Mouse (Mus musculus): Measurements from ENCODE around the gene Aven. TPM values are rescaled to one million over a fixed set of nuclear protein-coding genes. Genes with fewer than 3 reads are reported as not detected.
A peak's percentile ranks its signal among the peaks of the same experiment; 100 is the strongest.
"Not testable (repeated sequence)": the region's sequence is repeated elsewhere in the genome, so short reads cannot be mapped to it uniquely, and the experiment has no call there.

The Aven gene
- total RNA-seq (2021): 1 to 10 TPM; 9.7 to 9.9 TPM
- long read RNA-seq, experiment 1, full-length matches to known transcripts: 12 of 14 reads
- long read RNA-seq, experiment 1, partial matches to known transcripts: 0 of 14 reads
- long read RNA-seq, experiment 1, other reads (novel, unspliced or antisense): 2 of 14 reads
- long read RNA-seq, experiment 2, full-length matches to known transcripts: 15 of 17 reads
- long read RNA-seq, experiment 2, partial matches to known transcripts: 0 of 17 reads
- long read RNA-seq, experiment 2, other reads (novel, unspliced or antisense): 2 of 17 reads

- peak; percentile 74 to 86 for DNase-seq (ENCODE audit: low spot score in 2 of 2)
Observed at GRCm38 (mm10) chr2:112492856-112493538, at the start of gene Aven. Gene Aven (plus strand): TSS chr2:112492964.

- DNase-seq (ENCODE audit: low spot score in 2 of 2): peak; percentile 28 to 52
Observed at GRCm38 (mm10) chr2:112443491-112443890, 49.3 kb upstream of the Aven start.

- DNase-seq (ENCODE audit: low spot score in 2 of 2): no peak
Observed at GRCm38 (mm10) chr2:112445511-112445910, 47.3 kb upstream of the Aven start.

DNA sequence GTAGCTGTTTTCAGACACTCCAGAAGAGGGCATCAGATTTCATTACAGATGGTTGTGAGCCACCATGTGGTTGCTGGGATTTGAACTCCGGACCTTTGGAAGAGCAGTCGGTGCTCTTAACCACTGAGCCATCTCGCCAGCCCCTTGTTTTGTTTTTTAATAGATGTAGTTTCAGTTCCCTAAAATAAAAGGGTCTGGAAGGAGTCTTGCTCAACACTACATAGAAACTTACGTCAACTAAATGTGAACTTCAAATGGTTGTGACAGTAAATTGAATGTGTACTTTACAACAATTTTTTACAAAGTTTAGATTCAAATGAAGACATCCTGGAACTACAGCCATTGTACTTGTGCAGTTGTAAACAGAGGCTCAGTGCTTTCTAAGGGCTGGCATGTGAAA, 44.7 kb upstream of the Aven start:
- DNase-seq (ENCODE audit: low spot score in 2 of 2): not testable (repeated sequence)

DNA sequence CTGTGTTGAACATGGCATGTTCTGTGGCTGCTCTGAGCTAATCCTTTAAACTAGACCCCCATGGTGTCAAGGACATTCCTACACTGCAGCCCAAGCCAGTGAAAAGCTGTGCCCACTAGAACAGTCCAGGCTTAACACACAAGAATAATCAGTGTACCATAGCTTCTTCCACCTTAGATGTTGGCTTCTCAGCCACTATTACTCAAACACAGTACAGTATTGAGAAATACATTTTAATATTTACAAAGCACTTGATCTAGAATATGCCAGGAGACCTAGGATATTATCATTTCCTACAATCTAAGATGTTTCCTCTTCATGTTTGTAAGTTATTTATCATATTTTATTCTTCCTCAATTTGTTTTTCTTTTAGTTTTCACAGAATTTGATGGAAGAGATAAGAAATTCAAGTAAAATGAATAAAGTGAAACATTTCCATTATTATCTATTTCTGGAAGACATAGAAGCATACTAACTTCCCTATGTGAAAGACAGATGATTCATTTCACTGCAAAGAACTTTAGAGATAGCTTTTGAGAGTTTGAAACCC, 44.2 kb upstream of the Aven start:
- DNase-seq (ENCODE audit: low spot score in 2 of 2): no peak

DNA sequence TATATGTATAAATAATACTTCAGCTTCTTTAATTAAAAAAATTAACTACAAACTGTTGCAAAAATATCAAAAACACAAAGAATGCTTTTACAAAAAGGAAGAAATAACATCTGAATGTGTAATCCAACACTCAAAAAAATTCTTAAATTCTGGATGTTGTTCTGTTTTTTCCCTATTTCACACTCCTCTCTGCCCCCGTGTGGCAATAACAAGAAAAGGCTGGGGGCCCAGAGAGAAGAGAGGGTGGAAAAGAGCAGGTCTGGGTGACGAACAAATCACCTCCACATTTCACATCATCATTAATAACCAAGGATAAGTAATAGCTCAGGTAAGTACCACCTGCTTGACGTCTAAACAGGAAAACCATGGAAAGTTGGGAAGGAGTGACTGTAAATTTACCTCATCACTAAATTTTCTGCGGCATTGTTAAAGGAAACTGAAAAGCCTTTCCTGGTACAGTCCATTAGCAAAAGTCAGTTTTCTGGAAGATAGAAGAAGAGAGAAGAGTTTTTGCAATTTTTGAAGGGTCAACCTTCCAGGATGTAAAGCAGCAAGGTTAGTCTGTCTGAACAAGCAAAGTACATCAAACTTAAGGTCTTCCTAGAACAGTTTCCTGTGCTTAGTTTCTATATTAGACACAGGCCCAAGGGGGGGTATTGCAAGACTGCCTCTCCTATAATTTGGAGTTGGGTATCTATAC, 43.0 kb upstream of the Aven start:
- no peak for DNase-seq (ENCODE audit: low spot score in 2 of 2)

DNA sequence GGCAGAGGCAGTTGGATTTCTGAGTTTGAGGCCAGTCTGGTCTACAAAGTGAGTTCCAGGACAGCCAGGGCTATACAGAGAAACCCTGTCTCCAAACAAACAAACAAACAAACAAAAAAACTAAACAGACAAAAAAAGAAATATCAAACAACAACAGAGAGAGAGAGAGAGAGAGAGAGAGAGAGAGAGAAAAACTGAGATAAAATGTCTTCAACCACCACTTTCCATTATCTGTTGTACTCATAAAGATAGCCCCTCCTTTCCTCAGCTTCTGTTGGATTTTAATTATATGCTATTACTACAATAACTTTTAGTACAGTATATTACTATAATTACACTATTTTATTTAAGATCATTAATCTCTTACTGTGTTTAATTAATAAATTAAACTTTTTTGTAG, 40.3 kb upstream of the Aven start:
- not testable (repeated sequence) for DNase-seq (ENCODE audit: low spot score in 2 of 2)

- no peak for DNase-seq (ENCODE audit: low spot score in 2 of 2)
Observed at GRCm38 (mm10) chr2:112454125-112454861, 38.5 kb upstream of the Aven start.

DNA sequence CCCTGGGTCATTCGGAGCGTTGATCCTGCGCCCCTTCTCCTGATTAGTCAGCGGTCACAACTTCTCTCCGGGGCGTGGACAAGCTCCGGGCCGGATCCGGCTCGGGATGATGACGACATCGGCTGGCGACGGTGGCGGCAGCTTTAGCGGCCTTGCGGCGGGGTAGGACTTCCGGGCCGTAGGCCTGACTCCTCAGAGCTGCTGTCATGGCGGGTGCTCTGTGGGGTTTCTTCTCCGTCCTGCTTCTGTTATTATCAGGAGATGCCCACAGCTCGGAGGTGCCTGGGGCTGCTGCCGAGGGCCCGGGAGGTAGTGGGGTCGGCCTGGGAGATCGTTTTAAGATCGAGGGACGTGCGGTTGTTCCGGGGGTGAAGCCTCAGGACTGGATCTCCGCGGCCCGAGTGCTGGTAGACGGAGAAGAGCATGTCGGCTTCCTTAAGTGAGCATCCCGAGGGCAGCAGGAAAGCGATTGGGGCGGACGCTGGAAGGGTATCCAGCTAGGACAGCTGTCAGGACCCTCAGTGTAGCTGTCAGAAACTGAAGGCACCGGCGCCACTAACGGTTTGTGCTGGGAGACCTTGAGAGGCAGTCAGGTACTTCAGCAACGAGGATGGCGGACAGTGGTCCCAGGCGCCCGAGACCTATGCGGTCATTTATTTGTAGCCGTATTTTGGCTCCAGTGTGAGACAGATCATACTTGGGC, 37.8 kb upstream of the Aven start, which contains the start of gene Emc7:
Gene Emc7 (plus strand): TSS at position 136 of the 703 bp plus-strand sequence.
- peak; percentile 98 to 99 for DNase-seq (ENCODE audit: low spot score in 2 of 2)

- no peak for DNase-seq (ENCODE audit: low spot score in 2 of 2)
Observed at GRCm38 (mm10) chr2:112460557-112460956, 32.2 kb upstream of the Aven start.

DNA sequence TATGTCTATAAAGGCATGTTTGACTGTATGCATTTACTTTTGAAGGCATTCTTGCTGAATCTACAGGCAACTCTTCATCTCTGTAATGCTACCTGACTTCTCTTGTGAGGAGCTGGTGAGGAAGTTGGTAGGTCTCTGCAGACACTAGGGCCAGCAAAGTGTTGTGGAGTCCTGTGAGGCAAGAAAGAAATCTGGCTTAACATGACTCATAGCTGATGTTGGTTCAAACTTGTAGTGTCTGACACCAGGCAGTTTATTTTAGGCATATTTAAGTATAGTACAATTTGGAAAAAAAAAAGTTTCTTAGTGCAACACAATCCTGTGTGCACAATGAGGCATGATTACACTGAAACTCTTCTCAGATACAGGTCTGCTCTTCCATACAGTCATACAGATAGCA, 23.2 kb upstream of the Aven start:
- no peak for DNase-seq (ENCODE audit: low spot score in 2 of 2)

GRCm38 (mm10) chr2:112470961-112471381, 21.8 kb upstream of the Aven start:
- no peak for DNase-seq (ENCODE audit: low spot score in 2 of 2)

GRCm38 (mm10) chr2:112472076-112472475, 20.7 kb upstream of the Aven start:
- no peak for DNase-seq (ENCODE audit: low spot score in 2 of 2)

DNA sequence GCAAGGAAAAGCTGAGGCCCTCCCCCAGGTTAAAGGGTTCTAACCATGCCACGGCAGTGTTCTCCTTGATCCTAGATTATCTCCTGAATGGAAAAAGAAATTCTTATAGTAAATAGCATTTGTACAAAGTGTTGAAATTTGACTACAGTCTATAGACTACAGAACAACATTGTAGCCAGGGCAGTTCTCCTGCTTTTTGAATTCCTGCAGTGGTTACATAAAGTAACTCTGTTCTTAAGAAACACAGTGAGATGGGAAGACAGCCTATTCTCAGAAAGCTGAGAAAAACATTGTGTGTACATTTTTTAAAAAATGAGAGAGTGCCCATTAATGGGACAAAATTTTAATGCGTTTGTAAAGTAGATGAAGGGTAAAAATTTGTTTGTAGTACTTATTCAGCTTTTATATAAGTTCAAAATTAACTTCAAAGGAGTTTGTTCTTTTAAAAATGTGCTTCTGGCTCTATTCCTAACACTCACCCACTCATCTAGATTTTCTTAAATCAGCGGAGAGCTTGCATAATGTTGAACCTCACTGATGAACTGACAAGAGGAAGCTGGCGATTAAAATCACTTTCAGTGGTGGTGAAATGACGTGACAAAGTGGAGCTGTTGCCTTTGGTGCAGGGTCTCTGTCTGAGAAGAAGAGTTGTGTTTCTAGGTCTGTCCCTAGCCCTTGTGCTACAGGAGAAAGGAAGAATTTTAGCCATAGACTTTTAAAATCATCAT, 17.6 kb upstream of the Aven start:
- no peak for DNase-seq (ENCODE audit: low spot score in 2 of 2)

GRCm38 (mm10) chr2:112476554-112476953, 16.2 kb upstream of the Aven start:
- no peak for DNase-seq (ENCODE audit: low spot score in 2 of 2)

DNA sequence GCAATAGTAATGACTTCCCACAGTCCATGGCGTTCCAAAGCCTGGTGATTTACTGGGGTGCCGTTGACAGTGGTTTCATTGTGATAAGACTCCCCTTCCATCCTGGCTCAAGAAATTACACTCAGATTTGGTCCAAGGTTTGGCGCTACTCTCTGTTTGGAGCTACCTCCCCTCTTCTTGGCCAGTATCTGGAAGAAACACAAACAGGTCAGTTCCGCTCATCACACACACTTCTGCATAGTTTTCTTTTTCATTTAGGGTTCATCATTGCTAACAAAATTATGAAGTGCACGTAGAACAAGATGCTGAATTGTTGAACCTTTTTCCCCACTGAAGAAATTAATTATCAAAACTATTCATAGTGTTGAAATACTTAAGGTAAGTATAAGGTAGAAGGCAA, 12.1 kb upstream of the Aven start, which contains the start of gene Chrm5:
Gene Chrm5 (minus strand): TSS at position 101 of the 400 bp plus-strand sequence.
- DNase-seq (ENCODE audit: low spot score in 2 of 2): no peak

- no peak for DNase-seq (ENCODE audit: low spot score in 2 of 2)
Observed at GRCm38 (mm10) chr2:112481564-112481963, 11.2 kb upstream of the Aven start.

GRCm38 (mm10) chr2:112482533-112483333, 10.0 kb upstream of the Aven start:
- no peak for DNase-seq (ENCODE audit: low spot score in 2 of 2)

GRCm38 (mm10) chr2:112483334-112483651, 9.5 kb upstream of the Aven start:
- no peak for DNase-seq (ENCODE audit: low spot score in 2 of 2)

All from left cerebral cortex, adult 18-20 months (tissue).